Mouse (Mus musculus) c-Kit-positive CD71-positive TER-119-negative erythroid progenitor cells, embryonic 14.5 days (primary cell): ENCODE results near the gene Micu1.

Experiments
- DNase-seq: peaks from one replicate; pipeline ENCODE4 v3.0.0-alpha.2; 2013; ENCODE audit warnings: low read depth

The Micu1 gene

DNA sequence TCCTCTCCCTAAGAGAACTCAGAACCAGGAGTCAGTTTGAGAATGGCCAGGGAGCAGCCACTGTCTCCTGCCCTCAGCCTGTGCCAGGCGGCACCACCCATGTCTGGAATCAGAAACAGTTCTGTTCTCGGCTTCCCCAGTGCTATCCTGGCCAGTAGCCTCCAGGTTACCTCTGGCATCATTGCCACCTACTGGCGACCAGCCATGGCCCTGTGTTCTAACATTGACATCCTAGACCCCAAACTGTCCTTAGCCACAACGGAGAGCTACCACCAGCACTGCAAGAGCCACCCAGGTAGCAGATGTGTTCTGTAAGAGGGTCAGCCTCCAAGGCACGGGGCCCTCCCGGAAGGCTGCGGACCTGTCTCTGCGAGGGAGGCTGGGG is 200.3 kb downstream of the Micu1 start:
- DNase-seq, result no peak

DNA sequence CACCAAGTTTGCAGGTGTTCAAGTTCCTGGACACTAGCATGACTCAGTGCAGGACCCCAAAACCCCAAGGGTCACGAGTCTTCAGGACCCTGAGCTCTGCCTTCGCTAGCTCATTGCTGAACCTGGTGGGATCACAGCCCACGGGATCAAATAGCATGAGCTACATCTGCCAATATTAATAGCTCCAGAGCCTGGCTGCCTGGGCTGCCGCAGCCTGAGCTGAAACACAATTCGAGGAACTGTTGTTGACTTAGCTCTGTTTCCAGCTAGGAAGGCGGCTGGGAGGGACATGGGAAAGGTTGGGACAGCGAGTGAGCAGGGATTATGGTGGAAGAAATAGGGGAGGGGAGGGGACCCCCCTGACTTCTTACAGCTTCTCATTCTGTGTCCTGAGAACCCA is 200.9 kb downstream of the Micu1 start:
- DNase-seq, result no peak

DNA sequence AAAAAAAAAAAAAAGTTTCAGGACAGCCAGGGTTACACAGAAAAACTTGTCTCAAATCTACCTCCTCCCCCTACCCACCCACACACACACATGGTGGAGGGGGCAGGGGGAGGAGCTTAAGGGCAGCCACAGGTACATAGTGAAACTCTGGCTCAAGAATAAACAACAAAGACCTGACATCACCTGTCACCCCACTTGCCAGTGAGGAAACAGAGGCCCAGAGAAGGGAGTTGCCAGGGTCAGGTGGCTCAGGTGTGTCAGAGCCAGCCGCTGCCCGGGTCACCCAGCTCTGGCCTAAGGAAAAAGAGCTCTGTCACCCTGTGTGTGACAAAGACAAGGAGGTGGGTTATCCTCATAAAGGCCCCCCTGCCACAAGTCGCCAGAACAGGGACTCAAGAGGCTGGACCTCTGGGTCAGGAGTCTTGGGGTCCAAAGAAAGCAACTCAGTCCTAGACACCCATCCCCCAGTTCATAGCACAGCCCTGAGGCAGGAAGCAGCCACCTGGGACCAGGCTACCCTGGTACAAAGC is 204.9 kb downstream of the Micu1 start:
- no peak for DNase-seq

DNA sequence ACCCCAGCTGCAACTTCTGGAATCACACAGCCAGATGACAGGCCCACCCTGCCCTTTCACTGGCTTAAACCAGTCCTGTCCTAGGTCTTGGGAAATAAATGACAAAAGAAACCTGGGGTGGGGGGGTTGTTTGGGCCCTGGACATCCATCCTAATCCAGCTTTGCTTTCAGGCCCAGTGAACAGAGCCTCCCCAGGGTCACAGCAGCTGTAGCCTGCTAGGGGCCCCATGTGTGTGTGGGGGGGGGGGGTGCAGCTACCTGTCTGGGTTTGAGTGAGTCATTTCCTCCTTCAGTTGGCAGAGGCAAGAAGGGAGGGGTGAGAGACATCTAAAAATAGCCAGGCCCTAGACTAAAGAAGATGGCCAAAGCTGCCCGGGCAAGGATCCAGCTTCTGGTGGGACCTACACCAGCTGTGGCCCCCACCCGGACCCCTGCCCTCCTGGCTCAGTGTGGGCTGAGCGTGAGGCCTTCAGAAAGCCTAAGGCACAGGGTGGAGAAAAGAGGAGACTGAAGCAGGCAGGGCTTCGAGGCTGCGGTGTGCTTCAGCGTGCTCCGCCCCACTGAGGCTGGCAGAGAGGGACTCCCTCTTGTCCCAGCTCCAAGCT is 205.5 kb downstream of the Micu1 start:
- DNase-seq, result no peak

DNA sequence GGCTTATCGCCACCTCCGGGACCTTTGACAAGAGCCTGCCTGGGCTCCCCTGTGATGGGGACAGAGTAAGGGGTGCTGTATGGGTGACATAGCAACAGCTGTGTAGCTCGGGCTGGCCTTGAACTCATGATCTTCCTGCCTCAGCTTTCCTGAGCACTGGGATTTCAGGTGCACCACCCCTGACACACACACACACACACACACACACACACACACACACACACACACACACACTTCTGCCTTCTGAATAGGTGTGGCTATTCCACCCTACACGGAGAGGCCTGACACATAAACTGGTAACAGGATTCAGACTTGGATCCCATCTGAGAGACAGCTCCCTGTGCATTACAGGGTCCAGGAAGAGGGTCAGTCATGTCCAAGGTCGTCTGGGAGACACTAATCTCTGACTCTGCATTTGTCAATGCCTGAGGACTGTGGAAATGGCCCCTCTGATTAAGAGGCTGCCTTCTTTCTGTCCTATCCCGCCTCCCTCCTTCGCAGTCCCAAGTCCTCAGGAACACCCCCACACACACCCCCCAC is 206.6 kb downstream of the Micu1 start:
- no peak for DNase-seq

DNA sequence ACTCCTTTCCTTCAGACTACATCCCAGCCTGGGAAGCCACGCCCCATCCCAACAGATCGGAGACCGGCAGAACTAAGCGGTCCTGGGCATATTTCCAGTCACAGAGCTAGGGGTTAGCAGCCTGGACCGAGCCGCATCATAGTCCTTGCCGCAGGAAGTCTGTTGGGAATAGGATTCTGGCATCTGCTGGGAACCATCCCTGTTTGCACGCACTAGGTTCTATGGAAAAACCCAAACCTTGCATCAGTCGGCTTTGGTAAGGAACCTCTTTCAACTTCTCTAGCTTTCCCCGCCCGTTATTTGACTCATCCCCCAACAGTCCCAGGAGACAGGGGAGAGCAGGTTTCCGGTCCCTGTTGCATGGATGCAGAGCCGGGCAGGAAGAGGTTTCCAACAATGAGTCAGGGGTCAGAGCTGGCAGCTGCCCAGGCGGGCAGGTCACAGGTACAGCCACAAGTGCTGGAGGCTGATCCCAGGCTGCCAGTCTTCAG is 207.1 kb downstream of the Micu1 start:
- no peak for DNase-seq

DNA sequence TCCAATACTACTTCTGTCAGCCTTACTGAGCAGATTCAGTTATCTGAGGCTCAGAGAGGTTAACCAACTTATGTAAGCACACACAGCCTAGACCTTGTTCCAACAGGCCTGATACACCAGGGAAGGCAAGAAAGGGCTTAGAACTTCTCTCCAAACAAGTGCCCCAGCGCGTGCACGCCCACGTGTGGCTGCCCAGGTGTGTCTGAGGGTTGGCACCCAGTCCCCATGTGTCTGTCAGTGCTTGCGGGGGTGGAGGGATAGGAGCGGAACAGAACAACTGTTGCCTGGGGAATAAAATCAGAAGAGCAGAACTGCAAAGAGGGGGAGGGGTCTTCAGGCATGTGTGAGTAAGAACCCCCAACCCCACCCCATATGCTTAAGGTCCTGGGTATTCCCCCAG is 208.8 kb downstream of the Micu1 start:
- DNase-seq, result no peak

DNA sequence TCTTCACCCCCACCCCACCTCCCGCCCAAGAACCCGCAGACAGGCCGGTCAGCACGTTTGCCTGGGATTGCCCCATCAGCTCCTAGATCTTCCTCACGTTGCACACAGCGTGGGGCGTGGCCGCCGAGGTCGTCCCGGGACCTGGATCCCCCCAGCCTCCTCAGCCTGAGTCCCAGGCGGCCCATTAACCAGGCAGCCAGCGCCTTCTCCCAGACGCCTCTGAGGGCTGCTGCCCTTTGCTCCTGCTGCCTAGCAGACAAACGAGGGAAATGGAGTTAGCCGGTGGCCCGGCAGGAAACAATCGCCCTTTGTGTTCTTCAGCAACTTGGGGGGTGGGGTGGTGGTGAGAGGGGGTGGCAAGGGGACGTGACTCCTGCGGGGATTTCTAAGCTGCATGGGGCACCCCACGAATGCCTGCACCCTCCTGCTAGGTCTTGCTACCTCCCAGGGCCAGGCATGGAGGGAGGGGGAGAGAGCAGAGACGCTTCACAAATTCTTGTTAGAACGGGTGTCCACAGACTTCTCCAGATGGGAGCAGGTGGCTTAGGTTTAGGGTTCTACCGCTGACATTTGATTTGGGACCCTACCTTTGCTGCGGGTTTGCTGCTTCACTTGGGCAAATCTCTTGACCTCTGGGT is 209.4 kb downstream of the Micu1 start:
- no peak for DNase-seq
